Mouse (Mus musculus) cerebellum, adult 2 months (tissue): ENCODE measurements around the gene Asb16.

Experiments used
- CTCF ChIP-seq: fragments of 200-500 bp; IDR thresholded peaks from 2 replicates; pipeline ENCODE4 v1.5.1; 2011; ENCODE audit warnings: low read depth, mild to moderate bottlenecking, control low read depth, low read length, moderate library complexity, borderline replicate concordance; ENCODE audit not compliant: insufficient read depth
- POLR2A ChIP-seq: fragments of 200-500 bp; IDR thresholded peaks from 2 replicates; pipeline ENCODE4 v1.6.1; 2011; ENCODE audit warnings: low read length, control low read depth, borderline replicate concordance; ENCODE audit not compliant: insufficient read depth

DNA sequence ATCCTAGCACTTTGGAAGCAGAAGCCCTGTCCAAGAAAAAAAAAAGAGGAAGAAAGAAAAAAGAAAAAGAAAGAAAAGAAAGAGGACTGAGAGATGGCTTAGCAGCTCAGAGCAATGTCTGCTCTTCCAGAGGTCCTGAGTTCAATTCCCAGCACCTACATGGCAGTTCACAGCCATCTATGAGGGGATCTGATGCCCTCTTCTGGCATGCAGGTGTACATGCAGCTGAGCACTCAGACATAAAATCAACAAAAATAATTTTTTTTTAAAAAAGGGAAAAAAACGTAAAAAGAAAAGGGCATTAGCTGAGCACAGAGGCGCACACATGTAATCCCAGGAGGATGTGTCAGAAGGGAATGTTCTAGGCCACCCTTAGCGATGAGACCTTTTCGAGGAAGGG is 21.7 kb upstream of the Asb16 start:
- peak; percentile 8; the same call in 1 of the 2 replicates for TF ChIP-seq CTCF
- TF ChIP-seq POLR2A = no peak
